ENCODE assay signal across 8 mouse cellular contexts in genomic region chr11:24049226-24050031, GRCm38 (mm10). TPM values are rescaled to one million over a fixed set of nuclear protein-coding genes. Genes with fewer than 3 reads are reported as not detected.
DNase-seq lines count a peak whose midpoint lies in the region; ATAC-seq and TF ChIP-seq lines count a peak whose summit lies in the region.

No protein-coding gene starts in this region.

- H3K36me3 ChIP-seq in hindbrain, embryonic 13.5 days, result no peaks in the 10 kb centered on the region

- H3K4me1 ChIP-seq in hindbrain, embryonic 13.5 days (replicated peaks), result peaks cover 7% of the 10 kb centered on the region

- DNase-seq in Patski (ENCODE audit: low read depth, low spot score), result no peak
- peak; percentile 91 to 92 for DNase-seq in cerebellum, postnatal 10 days
- DNase-seq in frontal cortex, postnatal 14 days (ENCODE audit: low spot score in 2 of 2), result peak; percentile 63 to 85
- DNase-seq in layer of hippocampus, postnatal 36 days, result peak; percentile 82 to 85
- DNase-seq in lung, postnatal 36 days, result peak; percentile 79
- DNase-seq in retina, postnatal 7 days (ENCODE audit: low read depth, low spot score), result peak; percentile 57
- peak; percentile 73 for DNase-seq in urinary bladder, adult 2 months (ENCODE audit: low spot score)

- POLR2A ChIA-PET in Patski (lab: Charles Lee), result no interaction called here

- H3K4me2 ChIP-seq in hindbrain, embryonic 13.5 days, result peak overlapping the region; percentile 65

- in situ Hi-C loops in Patski (cut with MboI; ENCODE audit: low pct_unique_long_range_greater_than_20kb), result loop anchor here (10.0 to 25.0 kb wide), 2 partner anchors 1263 to 1805 kb away; no protein-coding TSS in a partner anchor

- peak overlapping the region; percentile 82 for H3K27ac ChIP-seq in hindbrain, embryonic 13.5 days

- H3K9me3 ChIP-seq in hindbrain, embryonic 13.5 days, result no peaks in the 10 kb centered on the region

- TF ChIP-seq CTCF in Patski (IDR thresholded peaks at IDR 0.05), result peak; percentile 99

- CTCF ChIA-PET in Patski (lab: Charles Lee), result no interaction called here

- peak overlapping the region; percentile 80 for H3K9ac ChIP-seq in hindbrain, embryonic 13.5 days

- WGBS in hindbrain, embryonic 13.5 days, result 4% methylated on average over 27 of the region's 28 CpGs

- peak overlapping the region; percentile 48 for H3K4me3 ChIP-seq in hindbrain, embryonic 13.5 days

- ATAC-seq in Patski, result peak; percentile 73
- ATAC-seq in hindbrain, embryonic 13.5 days (ENCODE audit: low FRiP score), result peak; percentile 89

- H3K27me3 ChIP-seq in Patski, result peaks cover 66% of the 10 kb centered on the region
- H3K27me3 ChIP-seq in hindbrain, embryonic 13.5 days, result no peaks in the 10 kb centered on the region

RNA-seq across cellular contexts. Expression of gene A830031A19Rik, which starts 25.4 kb away (rescaled TPM):
- polyA plus RNA-seq in Patski (2021), result not detected
- 0.23 TPM in 1 of 2 replicates, not detected in the other for polyA plus RNA-seq in hindbrain, embryonic 13.5 days (2015; fragmentation: Nextera tagmentation; extraction: Ambion mirVana)
- 1 to 10 TPM; 1.4 to 1.6 TPM for total RNA-seq in layer of hippocampus, postnatal 36 days (2021)
- not detected in 2 replicates for polyA plus RNA-seq in urinary bladder, adult 2 months (2012; rRNA removed)

RNA-seq across cellular contexts. Expression of gene Bcl11a, which starts 28.4 kb away (rescaled TPM):
- not detected for polyA plus RNA-seq in Patski (2021)
- polyA plus RNA-seq in hindbrain, embryonic 13.5 days (2015; fragmentation: Nextera tagmentation; extraction: Ambion mirVana), result 116 and 129 TPM in 2 replicates
- total RNA-seq in layer of hippocampus, postnatal 36 days (2021), result 100 to 1,000 TPM; 112 to 113 TPM
- 1.3 and 2.4 TPM in 2 replicates for polyA plus RNA-seq in urinary bladder, adult 2 months (2012; rRNA removed)

Comparison
In these comparisons a context has a peak if more than half of its experiments do, and no peak if none do; other contexts are left out.
1. RNA of gene Bcl11a, which starts 28.4 kb away (polyA plus RNA-seq): 116 to 129 TPM in hindbrain, embryonic 13.5 days; 1.3 to 2.4 TPM in urinary bladder, adult 2 months and not detected in Patski (single experiment); every median in the first group is over 10 times any median in the second.